Mouse (Mus musculus) midbrain, postnatal 0 days (tissue): ENCODE measurements around the gene Gchfr. TPM values are rescaled to one million over a fixed set of nuclear protein-coding genes. Genes with fewer than 3 reads are reported as not detected.
A peak's percentile ranks its signal among the peaks of the same experiment; 100 is the strongest.

Experiments
- ATAC-seq: fragments of 200-750 bp; cut with Nextera tagmentation; 2 replicates; pipeline ENCODE4 v1.8.0; 2017; ENCODE audit warnings: moderate number of reproducible peaks, mild to moderate bottlenecking, moderate TSS enrichment, moderate library complexity; ENCODE audit not compliant: low FRiP score
- DNase-seq: peaks from one replicate; pipeline ENCODE4 v3.0.0-alpha.2; 2015; ENCODE audit warnings: low spot score
- H3K27ac ChIP-seq: fragments of 300-500 bp; sonication (generic); 2 replicates; pipeline ENCODE4 v1.5.1; 2014; ENCODE audit warnings: low read depth, mild to moderate bottlenecking, low read length, mixed read lengths
- H3K27me3 ChIP-seq: fragments of 300-500 bp; sonication (generic); 2 replicates; pipeline ENCODE4 v1.6.1; 2014; ENCODE audit warnings: low read length, control low read depth, mixed read lengths; ENCODE audit not compliant: insufficient read depth
- H3K36me3 ChIP-seq: fragments of 300-500 bp; sonication (generic); 2 replicates; pipeline ENCODE4 v1.6.1; 2014; ENCODE audit warnings: low read length, control low read depth, mixed read lengths; ENCODE audit not compliant: insufficient read depth
- H3K4me1 ChIP-seq: fragments of 300-500 bp; sonication (generic); 2 replicates; pipeline ENCODE4 v1.6.1; 2014; ENCODE audit warnings: mild to moderate bottlenecking, control low read depth, antibody characterized with exemption, low read length, mixed read lengths; ENCODE audit not compliant: insufficient read depth
- H3K4me2 ChIP-seq: fragments of 300-500 bp; sonication (generic); 2 replicates; pipeline ENCODE4 v1.6.1; 2014; ENCODE audit warnings: low read depth, mild to moderate bottlenecking, low read length, mixed read lengths; ENCODE audit not compliant: poor library complexity, severe bottlenecking
- H3K4me3 ChIP-seq: fragments of 300-500 bp; sonication (generic); 2 replicates; pipeline ENCODE4 v1.5.1; 2014; ENCODE audit warnings: low read depth, mild to moderate bottlenecking, low read length, moderate library complexity
- H3K9ac ChIP-seq: fragments of 300-500 bp; sonication (generic); replicated peaks from 2 replicates; pipeline ENCODE4 v1.6.1; 2014; ENCODE audit warnings: mild to moderate bottlenecking, low read length, moderate library complexity, mixed read lengths; ENCODE audit not compliant: poor library complexity, severe bottlenecking
- H3K9me3 ChIP-seq: fragments of 300-500 bp; sonication (generic); 2 replicates; pipeline ENCODE4 v1.6.1; 2016; ENCODE audit warnings: low read length, control low read depth
- CTCF ChIP-seq: IDR thresholded peaks from 2 replicates; pipeline ENCODE4 v1.5.1; 2016; ENCODE audit warnings: antibody characterized with exemption, mild to moderate bottlenecking
- WGBS: fragments of 180-500 bp; shearing (Covaris S2); extraction: QIAGEN DNeasy Blood & Tissue Kit; methylation state at CpG from one replicate; pipeline ENCODE4 v1.1.7; 2014; 5-methylcytosine and 5-hydroxymethylcytosine counted together
- polyA plus RNA-seq: library from polyadenylated mRNA; unstranded; fragments of >200 nt; fragmentation: Nextera tagmentation; extraction: Ambion mirVana; gene quantifications from 2 replicates; pipeline ENCODE4 v1.2.1, GENCODE M21; 2015
- total RNA-seq: library from RNA; depleted of rRNA; stranded (reverse); fragments of >200 nt; gene quantifications from 2 replicates; pipeline ENCODE4 v1.2.3, GENCODE M21; 2014

Gene Gchfr
- total and polyA plus RNA-seq, 2 experiments from 2014 or later: 9.9 to 15.9 TPM

DNA sequence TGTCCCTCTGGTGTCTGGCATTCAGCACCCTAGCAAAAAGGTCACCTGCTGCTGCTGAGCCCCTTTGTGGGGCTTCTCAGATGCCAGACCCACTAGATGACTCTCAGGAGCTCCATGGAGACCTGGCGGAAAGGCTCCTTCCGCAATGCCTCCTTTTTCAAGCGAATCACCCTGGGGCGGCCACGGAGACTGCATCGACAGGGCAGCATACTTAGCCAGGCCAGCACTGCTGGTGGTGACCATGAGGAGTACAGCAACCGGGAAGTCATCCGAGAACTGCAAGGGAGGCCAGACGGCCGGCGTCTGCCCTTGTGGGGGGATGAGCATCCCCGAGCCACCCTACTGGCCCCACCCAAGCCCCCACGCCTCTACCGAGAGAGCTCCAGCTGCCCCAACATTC is 7.3 kb downstream of the Gchfr start:
- no peak overlapping the region for H3K9ac ChIP-seq
- TF ChIP-seq CTCF: no peak
- WGBS: 51% methylated on average over 14 of the region's 14 CpGs
- H3K27ac ChIP-seq: no peak overlapping the region
- ATAC-seq: no peak
- DNase-seq: no peak
- H3K4me1 ChIP-seq: no peaks in the 10 kb centered on the region
- H3K36me3 ChIP-seq: peaks cover 32% of the 10 kb centered on the region
- no peak overlapping the region for H3K4me3 ChIP-seq
- H3K9me3 ChIP-seq: no peaks in the 10 kb centered on the region
- no peak overlapping the region for H3K4me2 ChIP-seq
- no peaks in the 10 kb centered on the region for H3K27me3 ChIP-seq

DNA sequence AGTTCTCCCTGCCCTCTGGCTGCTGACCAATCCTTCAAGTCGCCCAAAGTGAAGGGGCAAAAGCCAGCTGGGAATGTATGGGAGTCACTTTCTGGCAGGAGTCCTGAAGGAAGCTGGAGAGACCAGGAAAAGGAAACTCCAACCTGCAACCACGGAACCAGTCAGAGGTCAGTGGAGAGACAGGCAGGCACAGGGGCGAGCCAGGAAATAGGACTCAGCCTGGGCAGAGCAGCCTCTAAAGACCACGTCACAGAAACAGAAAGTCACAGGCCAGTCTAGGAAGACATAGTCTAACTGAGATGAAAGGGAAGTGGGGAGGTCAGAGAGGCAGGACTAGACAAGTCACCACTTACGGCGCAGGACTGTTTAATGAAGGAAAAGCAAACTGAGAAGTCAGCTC is 8.0 kb downstream of the Gchfr start:
- Histone ChIP-seq H3K4me1 (no peaks in the 10 kb centered on the region), H3K27ac (no peak overlapping the region), H3K9ac (no peak overlapping the region), H3K36me3 (peaks cover 39% of the 10 kb centered on the region), H3K27me3 (no peaks in the 10 kb centered on the region), H3K4me2 (no peak overlapping the region), H3K9me3 (no peaks in the 10 kb centered on the region), H3K4me3 (no peak overlapping the region)
- 72% methylated on average over 6 of the region's 6 CpGs for WGBS
- ATAC-seq (no peak), DNase-seq (no peak)
- no peak for TF ChIP-seq CTCF

DNA sequence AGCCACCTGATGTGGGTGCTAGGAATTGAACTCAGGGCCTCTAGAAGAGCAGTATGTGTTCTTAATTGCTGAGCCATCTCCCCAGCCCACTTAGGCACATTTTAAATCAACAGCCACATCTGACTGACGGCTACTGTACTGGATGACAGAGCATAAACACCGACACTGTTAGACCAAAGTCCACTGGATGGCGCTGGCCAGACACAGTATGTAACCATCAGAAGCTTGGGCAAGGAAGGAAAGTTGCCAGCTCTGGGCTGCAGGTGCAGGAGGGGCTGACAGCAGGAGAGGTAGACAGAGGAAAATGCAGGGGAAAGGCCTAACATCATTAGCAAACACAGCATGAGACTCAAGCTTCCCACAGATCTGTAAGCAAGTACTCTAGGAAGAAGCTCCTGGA is 9.2 kb downstream of the Gchfr start:
- TF ChIP-seq CTCF: 0 out of 2 replicates have a peak, but pooled peaks have one; percentile 7
- Histone ChIP-seq H3K27ac (no peak overlapping the region), H3K4me2 (no peak overlapping the region), H3K27me3 (no peaks in the 10 kb centered on the region), H3K9ac (no peak overlapping the region), H3K36me3 (peaks cover 43% of the 10 kb centered on the region), H3K4me3 (no peak overlapping the region), H3K9me3 (no peaks in the 10 kb centered on the region), H3K4me1 (no peaks in the 10 kb centered on the region)
- 62% methylated on average over 3 of the region's 3 CpGs for WGBS
- no peak for DNase-seq
- no peak for ATAC-seq

DNA sequence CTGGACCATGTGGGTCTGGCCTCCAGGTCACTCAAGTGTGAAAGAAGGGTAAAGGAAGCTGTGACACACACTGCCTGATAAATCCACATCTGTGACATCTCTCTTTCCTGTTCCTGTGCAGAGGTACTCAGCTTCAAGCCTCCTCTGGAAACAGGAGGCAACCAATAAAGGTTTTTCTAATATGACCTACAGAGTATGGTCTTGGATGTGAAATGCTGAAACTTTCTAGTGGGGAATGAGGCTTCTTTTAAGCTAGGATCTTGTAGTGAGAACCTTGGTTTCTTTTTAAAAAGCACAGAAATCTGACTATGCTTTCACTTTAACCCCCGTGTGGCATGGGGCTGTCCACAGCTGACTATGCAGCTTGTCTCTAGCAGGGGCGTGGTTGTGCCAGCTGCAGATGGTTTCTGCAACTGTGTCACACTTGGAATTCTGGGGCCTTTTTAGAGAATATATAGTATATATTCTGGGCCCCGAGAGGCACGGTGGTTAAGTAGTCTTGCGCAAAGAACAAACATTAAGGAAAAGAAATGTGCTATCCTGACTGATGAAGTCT is 9.9 kb downstream of the Gchfr start:
- TF ChIP-seq CTCF: no peak
- ATAC-seq: no peak
- Histone ChIP-seq H3K4me2 (no peak overlapping the region), H3K27me3 (no peaks in the 10 kb centered on the region), H3K27ac (no peak overlapping the region), H3K4me1 (no peaks in the 10 kb centered on the region), H3K9me3 (no peaks in the 10 kb centered on the region), H3K9ac (no peak overlapping the region), H3K36me3 (peaks cover 43% of the 10 kb centered on the region), H3K4me3 (no peak overlapping the region)
- no peak for DNase-seq
- 93% methylated on average over 5 of the region's 5 CpGs for WGBS

DNA sequence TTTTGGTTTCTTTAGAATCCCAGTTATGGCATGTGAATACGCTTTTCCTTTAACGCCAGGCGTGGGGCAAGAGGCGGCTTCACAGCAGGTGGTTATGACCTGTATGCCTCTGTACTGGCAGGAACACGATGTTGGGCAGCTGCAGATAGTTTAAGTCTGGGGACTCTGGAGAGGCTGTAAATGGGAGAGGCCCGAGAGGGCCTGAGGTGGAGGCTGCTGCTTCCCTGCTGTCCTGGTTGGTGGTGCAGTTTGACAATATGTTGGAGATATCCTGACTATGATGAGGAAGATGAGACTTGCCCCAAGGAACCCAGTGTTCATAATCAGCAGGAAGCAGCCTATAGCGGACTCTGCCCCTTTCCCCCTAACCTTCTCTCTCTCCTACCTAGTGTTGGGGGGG is 15.3 kb downstream of the Gchfr start:
- Histone ChIP-seq H3K4me1 (no peaks in the 10 kb centered on the region), H3K27me3 (no peaks in the 10 kb centered on the region), H3K4me2 (no peak overlapping the region), H3K9me3 (no peaks in the 10 kb centered on the region), H3K36me3 (peaks cover 55% of the 10 kb centered on the region), H3K9ac (no peak overlapping the region), H3K27ac (no peak overlapping the region), H3K4me3 (no peak overlapping the region)
- WGBS: 79% methylated on average over 7 of the region's 7 CpGs
- ATAC-seq (no peak), DNase-seq (no peak)
- no peak for TF ChIP-seq CTCF

DNA sequence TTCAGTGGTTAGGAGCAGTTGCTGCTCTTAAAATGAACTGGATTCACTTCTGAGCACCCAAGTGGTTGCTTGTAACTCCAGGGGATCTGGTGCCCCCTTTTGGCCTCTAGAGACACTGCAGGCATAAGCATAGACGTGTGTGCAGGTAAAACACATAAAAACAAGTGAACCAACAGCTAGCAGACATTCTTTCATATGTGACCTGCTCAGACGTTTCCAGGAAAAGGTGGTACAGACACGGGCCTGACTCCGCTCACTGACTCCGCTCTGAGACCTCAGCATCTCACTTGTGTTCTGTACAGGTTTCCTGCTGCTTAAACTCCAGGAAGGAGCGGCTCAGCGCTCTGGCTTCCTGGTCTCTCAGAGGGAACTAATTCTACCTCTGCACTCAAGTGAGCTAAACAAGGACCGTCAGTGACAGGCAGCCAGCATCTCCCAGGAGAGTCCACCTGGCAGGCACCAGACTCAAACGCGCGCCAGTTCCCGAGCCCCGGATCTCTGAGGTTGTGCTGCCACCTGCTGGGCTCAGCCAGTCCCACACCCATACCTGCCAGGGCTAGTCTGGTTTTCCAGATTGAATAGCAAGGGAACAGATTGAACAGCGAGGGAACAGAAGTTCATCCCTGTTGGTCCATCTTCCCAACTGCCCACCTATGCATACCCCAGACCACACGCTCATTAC is 21.6 kb downstream of the Gchfr start:
- Histone ChIP-seq H3K4me3 (peak overlapping the region; percentile 13; the same call in 1 of the 2 replicates), H3K4me2 (peak overlapping the region; percentile 49), H3K9ac (no peak overlapping the region), H3K27me3 (no peaks in the 10 kb centered on the region), H3K27ac (no peak overlapping the region), H3K4me1 (no peaks in the 10 kb centered on the region), H3K9me3 (no peaks in the 10 kb centered on the region), H3K36me3 (peaks cover 14% of the 10 kb centered on the region)
- TF ChIP-seq CTCF: peak; percentile 85
- ATAC-seq (peak; percentile 87), DNase-seq (peak; percentile 83)
- WGBS: 8% methylated on average over 15 of the region's 15 CpGs
